Mouse (Mus musculus) liver, embryonic 14.5 days (tissue): Measurements from ENCODE around the gene Mif4gd.

Experiments
- CTCF ChIP-seq: IDR thresholded peaks from 2 replicates; pipeline ENCODE4 v1.5.1; 2016; ENCODE audit warnings: antibody characterized with exemption, low read depth, control low read depth
- EP300 ChIP-seq: IDR thresholded peaks from 2 replicates; pipeline ENCODE4 v1.6.1; 2016; ENCODE audit warnings: antibody characterized with exemption, low read depth

- TF ChIP-seq CTCF (no peak), EP300 (no peak)
These were observed 19.5 kb upstream of the Mif4gd start for GRCm38 (mm10) chr11:115632247-115632646.
